Mouse (Mus musculus) neural tube, embryonic 15.5 days (tissue): ENCODE measurements around the gene Slco4c1. TPM values are rescaled to one million over a fixed set of nuclear protein-coding genes. Genes with fewer than 3 reads are reported as not detected.

ENCODE experiments used
- ATAC-seq: fragments of 200-750 bp; cut with Nextera tagmentation; 2 replicates; pipeline ENCODE4 v1.8.0; 2017; ENCODE audit warnings: mild to moderate bottlenecking, moderate TSS enrichment, moderate library complexity; ENCODE audit not compliant: low FRiP score
- H3K27ac ChIP-seq: fragments of 300-500 bp; sonication (generic); replicated peaks from 2 replicates; pipeline ENCODE4 v1.5.1; 2015; ENCODE audit warnings: mild to moderate bottlenecking, inconsistent platforms
- H3K27me3 ChIP-seq: fragments of 300-500 bp; sonication (generic); replicated peaks from 2 replicates; pipeline ENCODE4 v1.6.1; 2015; ENCODE audit warnings: inconsistent platforms
- H3K36me3 ChIP-seq: fragments of 300-500 bp; sonication (generic); 2 replicates; pipeline ENCODE4 v1.6.1; 2015; ENCODE audit warnings: inconsistent platforms
- H3K4me1 ChIP-seq: fragments of 300-500 bp; sonication (generic); 2 replicates; pipeline ENCODE4 v1.6.1; 2015; ENCODE audit warnings: inconsistent platforms
- H3K4me2 ChIP-seq: fragments of 300-500 bp; sonication (generic); 2 replicates; pipeline ENCODE4 v1.6.1; 2015; ENCODE audit warnings: inconsistent platforms, mild to moderate bottlenecking, moderate library complexity
- H3K4me3 ChIP-seq: fragments of 300-500 bp; sonication (generic); replicated peaks from 2 replicates; pipeline ENCODE4 v1.5.1; 2015; ENCODE audit warnings: mild to moderate bottlenecking, inconsistent platforms
- H3K9ac ChIP-seq: fragments of 300-500 bp; sonication (generic); replicated peaks from 2 replicates; pipeline ENCODE4 v1.6.1; 2015; ENCODE audit warnings: mild to moderate bottlenecking, inconsistent platforms
- H3K9me3 ChIP-seq: fragments of 300-500 bp; sonication (generic); replicated peaks from 2 replicates; pipeline ENCODE4 v1.6.1; 2016; ENCODE audit warnings: inconsistent platforms
- WGBS: fragments of 180-500 bp; shearing (Covaris S2); methylation state at CpG from one replicate; pipeline ENCODE4 v1.1.7; 2015; ENCODE audit warnings: mixed read lengths; 5-methylcytosine and 5-hydroxymethylcytosine counted together
- polyA plus RNA-seq: library from polyadenylated mRNA; unstranded; fragments of >200 nt; fragmentation: Nextera tagmentation; extraction: Ambion mirVana; gene quantifications from 2 replicates; pipeline ENCODE4 v1.2.1, GENCODE M21; 2015

Gene Slco4c1
- polyA plus RNA-seq = 1.0 and 1.2 TPM in 2 replicates

DNA sequence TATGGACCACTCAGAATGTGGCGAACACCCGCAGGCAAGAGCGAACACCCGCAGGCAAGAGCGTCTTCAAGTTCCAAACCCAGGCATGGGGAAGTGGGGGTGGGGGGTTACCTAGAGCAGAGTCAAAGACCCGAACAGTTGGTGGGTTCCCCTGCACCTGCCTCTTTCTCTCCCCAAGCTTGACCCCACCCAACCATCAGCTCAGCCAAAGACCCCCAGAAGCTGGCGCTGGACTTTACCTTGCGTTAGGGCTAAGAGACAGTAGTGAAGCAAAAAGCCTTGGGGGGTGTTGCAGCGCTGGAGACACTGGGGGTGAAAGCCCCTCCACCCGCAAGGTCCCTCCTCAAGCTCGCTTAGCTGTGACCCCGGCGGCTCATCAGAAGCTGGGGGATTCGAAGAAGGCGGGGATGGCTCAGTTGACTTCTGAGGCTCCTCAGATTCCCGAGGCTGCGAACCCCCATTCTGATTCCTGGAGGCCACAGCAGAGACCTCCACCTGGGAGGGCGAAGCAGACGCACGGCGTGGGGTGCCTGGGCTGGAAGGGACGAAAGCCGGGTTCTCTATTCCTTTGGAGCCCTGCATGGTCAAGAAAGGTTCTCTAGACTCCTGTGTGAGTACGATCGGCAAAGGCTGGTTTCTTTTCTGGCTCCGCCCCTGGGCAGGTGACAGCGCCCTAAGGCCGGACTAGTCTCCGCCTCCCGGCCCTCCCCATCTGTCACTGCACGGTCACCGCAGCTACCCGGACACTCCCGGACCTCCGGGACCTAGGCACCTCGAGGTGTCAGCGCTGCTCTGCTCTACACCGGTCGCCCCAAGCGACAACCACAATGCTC lies at the start of gene Slco4c1:
Slco4c1 (minus strand) TSS at position 644 of the 833 bp plus-strand sequence.
- H3K4me2 ChIP-seq = peak within 1 kb of the TSS; percentile 92
- WGBS = under 1% methylated on average over 40 of the region's 40 CpGs
- H3K4me3 ChIP-seq = peak within 1 kb of the TSS; percentile 66
- peaks cover 13% of the 10 kb centered on the region for H3K4me1 ChIP-seq
- H3K9ac ChIP-seq = peak within 1 kb of the TSS; percentile 66
- H3K27ac ChIP-seq = no peak within 1 kb of the TSS
- H3K27me3 ChIP-seq = no peaks in the 10 kb centered on the region
- no peaks in the 10 kb centered on the region for H3K9me3 ChIP-seq
- H3K36me3 ChIP-seq = no peaks in the 10 kb centered on the region
- ATAC-seq = peak; percentile 91

- no peak for ATAC-seq
- Histone ChIP-seq H3K27ac (no peak overlapping the region), H3K9me3 (no peaks in the 10 kb centered on the region), H3K4me3 (no peak overlapping the region), H3K4me2 (no peak overlapping the region), H3K27me3 (no peaks in the 10 kb centered on the region), H3K4me1 (no peaks in the 10 kb centered on the region), H3K36me3 (no peaks in the 10 kb centered on the region), H3K9ac (no peak overlapping the region)
Observed at GRCm38 (mm10) chr1:96917333-96917732, 45.4 kb upstream of the Slco4c1 start.

DNA sequence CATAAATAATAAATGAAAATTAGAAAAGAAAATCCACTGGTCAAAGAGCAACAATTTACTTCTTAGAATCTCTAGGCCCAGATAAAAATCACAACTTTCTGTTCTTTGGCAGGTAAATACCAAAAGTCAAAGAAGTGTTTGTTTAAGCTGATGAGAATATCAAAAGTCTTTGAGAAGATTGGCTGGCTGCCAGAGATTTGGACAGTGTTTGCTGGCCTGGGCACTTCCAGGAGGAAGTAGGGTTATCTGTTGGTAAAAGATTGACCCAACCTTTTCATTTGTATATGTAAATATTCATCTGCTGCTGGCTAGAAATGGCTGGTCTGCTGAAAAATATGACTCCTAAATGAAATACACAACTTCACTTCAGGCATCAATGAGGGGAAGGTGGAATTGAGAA lies 11.8 kb upstream of the Slco4c1 start:
- Histone ChIP-seq H3K4me1 (no peaks in the 10 kb centered on the region), H3K27me3 (no peaks in the 10 kb centered on the region), H3K9me3 (no peaks in the 10 kb centered on the region), H3K9ac (no peak overlapping the region), H3K36me3 (no peaks in the 10 kb centered on the region), H3K27ac (no peak overlapping the region), H3K4me3 (no peak overlapping the region), H3K4me2 (no peak overlapping the region)
- no peak for ATAC-seq

DNA sequence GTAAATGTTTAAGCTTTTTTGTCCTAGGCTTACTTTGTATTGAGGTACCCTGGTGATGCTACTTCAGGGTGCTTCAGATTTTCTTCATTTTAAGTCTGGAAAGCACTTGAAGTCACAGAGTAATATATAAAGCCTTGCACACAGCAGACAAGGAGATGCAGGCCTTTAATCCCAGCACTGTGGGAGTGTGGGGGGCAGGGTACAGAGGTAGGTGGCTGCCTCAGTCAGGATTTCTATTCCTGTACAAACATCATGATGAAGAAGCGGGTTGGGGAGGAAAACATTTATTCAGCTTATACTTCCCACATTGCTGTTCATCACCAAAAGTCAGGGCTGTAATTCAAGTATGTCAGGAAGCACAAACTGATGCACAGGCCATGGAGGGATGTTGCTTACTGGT lies 6.6 kb upstream of the Slco4c1 start:
- no peaks in the 10 kb centered on the region for H3K27me3 ChIP-seq
- no peak overlapping the region for H3K4me3 ChIP-seq
- H3K36me3 ChIP-seq = no peaks in the 10 kb centered on the region
- no peaks in the 10 kb centered on the region for H3K9me3 ChIP-seq
- no peaks in the 10 kb centered on the region for H3K4me1 ChIP-seq
- no peak overlapping the region for H3K27ac ChIP-seq
- ATAC-seq = no peak
- H3K4me2 ChIP-seq = no peak overlapping the region
- WGBS = 93% methylated on average over 1 of the region's 1 CpGs
- no peak overlapping the region for H3K9ac ChIP-seq

DNA sequence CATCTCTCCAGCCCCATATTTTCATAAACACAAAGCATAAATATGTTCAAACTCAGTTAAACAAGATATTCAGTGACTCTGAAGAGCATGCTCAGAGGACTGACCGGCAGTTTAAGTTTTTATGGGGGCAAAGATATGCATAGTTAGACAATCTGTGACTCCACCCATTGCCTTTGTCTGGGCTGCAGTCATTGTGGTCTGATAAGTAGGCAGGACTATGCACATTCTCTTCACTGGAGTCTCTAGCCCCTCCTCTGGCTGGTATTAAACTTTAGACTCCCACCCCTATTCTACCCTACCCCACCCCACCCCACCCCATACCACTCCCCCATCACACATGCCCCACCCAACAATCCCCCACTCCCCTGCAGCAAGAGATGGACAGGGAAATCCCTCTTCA lies 4.1 kb upstream of the Slco4c1 start:
- ATAC-seq = no peak
- 60% methylated on average over 1 of the region's 1 CpGs for WGBS
- no peak overlapping the region for H3K4me3 ChIP-seq
- no peak overlapping the region for H3K4me2 ChIP-seq
- H3K27ac ChIP-seq = no peak overlapping the region
- peaks cover 10% of the 10 kb centered on the region for H3K4me1 ChIP-seq
- no peaks in the 10 kb centered on the region for H3K27me3 ChIP-seq
- no peaks in the 10 kb centered on the region for H3K9me3 ChIP-seq
- H3K9ac ChIP-seq = no peak overlapping the region
- no peaks in the 10 kb centered on the region for H3K36me3 ChIP-seq

GRCm38 (mm10) chr1:96874636-96875035 lies 2.7 kb upstream of the Slco4c1 start:
- Histone ChIP-seq H3K4me2 (no peak overlapping the region), H3K9ac (no peak overlapping the region), H3K4me1 (peaks cover 13% of the 10 kb centered on the region), H3K9me3 (no peaks in the 10 kb centered on the region), H3K4me3 (no peak overlapping the region), H3K27ac (no peak overlapping the region), H3K36me3 (no peaks in the 10 kb centered on the region), H3K27me3 (no peaks in the 10 kb centered on the region)
- WGBS = 24% methylated on average over 1 of the region's 1 CpGs
- ATAC-seq = no peak

GRCm38 (mm10) chr1:96872361-96872693 lies 356 bp upstream of the Slco4c1 start:
- Histone ChIP-seq H3K9ac (peak overlapping the region; percentile 66), H3K27me3 (no peaks in the 10 kb centered on the region), H3K27ac (no peak overlapping the region), H3K9me3 (no peaks in the 10 kb centered on the region), H3K36me3 (no peaks in the 10 kb centered on the region), H3K4me3 (peak overlapping the region; percentile 66), H3K4me1 (peaks cover 13% of the 10 kb centered on the region), H3K4me2 (peak overlapping the region; percentile 92)
- WGBS = 4% methylated on average over 10 of the region's 10 CpGs
- no peak for ATAC-seq

DNA sequence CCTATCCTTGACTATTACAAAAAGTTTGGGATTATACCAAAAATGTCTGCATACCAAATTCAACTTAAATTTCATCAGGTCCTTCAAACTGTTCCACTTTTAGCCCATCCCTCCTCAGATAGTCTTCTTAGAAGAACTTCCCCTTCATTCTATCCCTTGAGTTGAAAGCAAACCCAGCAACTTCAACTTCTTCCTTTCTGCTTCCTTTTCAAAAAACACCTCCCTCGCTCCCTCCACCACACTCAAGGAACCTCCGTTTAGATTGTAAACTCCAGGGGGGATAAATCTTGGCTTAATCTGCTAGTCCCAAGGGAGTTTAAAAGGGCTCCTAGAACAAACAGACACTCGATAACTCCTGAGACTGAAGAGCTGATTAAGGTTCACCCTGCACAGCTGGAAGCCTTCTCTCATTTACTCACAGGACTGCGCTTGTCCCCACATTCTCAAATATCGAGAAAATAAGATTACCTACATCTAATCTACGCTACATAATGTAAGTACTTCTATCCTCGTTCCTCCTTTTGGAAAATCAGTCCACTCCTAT lies 1.1 kb downstream of the Slco4c1 start:
- H3K9ac ChIP-seq = 0 out of 2 replicates have a peak overlapping the region, but pooled peaks have one; percentile 66
- H3K4me2 ChIP-seq = peak overlapping the region; percentile 92
- no peaks in the 10 kb centered on the region for H3K36me3 ChIP-seq
- H3K27me3 ChIP-seq = no peaks in the 10 kb centered on the region
- no peaks in the 10 kb centered on the region for H3K9me3 ChIP-seq
- H3K4me1 ChIP-seq = peaks cover 13% of the 10 kb centered on the region
- H3K27ac ChIP-seq = no peak overlapping the region
- H3K4me3 ChIP-seq = peak overlapping the region; percentile 66
- WGBS = 10% methylated on average over 7 of the region's 7 CpGs
- ATAC-seq = no peak

DNA sequence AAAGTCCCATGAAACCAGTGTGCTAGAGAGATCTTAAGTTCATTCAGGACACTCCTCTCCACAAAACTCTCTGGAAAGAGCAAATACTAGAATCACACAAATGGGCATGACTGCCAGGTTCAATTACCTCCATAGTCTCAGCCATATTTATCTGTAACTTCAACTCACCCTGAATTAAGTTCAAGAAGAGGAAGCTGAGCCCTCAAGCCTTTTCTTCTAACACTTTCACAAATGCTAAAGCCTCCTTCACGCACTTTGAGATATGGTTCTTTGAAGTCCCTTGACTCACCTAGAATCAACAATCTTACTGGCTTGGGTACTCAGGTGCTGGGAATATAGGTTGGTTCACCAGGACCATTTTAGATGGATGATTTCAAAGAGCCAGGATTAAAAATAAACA lies 3.2 kb downstream of the Slco4c1 start:
- no peak for ATAC-seq
- no peaks in the 10 kb centered on the region for H3K9me3 ChIP-seq
- H3K27ac ChIP-seq = no peak overlapping the region
- H3K4me3 ChIP-seq = no peak overlapping the region
- peaks cover 13% of the 10 kb centered on the region for H3K4me1 ChIP-seq
- H3K4me2 ChIP-seq = no peak overlapping the region
- no peaks in the 10 kb centered on the region for H3K27me3 ChIP-seq
- no peak overlapping the region for H3K9ac ChIP-seq
- 94% methylated on average over 1 of the region's 1 CpGs for WGBS
- no peaks in the 10 kb centered on the region for H3K36me3 ChIP-seq

GRCm38 (mm10) chr1:96866002-96866401 lies 6.0 kb downstream of the Slco4c1 start:
- H3K4me1 ChIP-seq = 0 out of 2 replicates have a peak, but pooled peaks cover 2% of the 10 kb centered on the region
- H3K9me3 ChIP-seq = no peaks in the 10 kb centered on the region
- no peak overlapping the region for H3K27ac ChIP-seq
- H3K4me3 ChIP-seq = no peak overlapping the region
- no peak overlapping the region for H3K4me2 ChIP-seq
- H3K36me3 ChIP-seq = no peaks in the 10 kb centered on the region
- 98% methylated on average over 4 of the region's 4 CpGs for WGBS
- no peak for ATAC-seq
- no peak overlapping the region for H3K9ac ChIP-seq
- no peaks in the 10 kb centered on the region for H3K27me3 ChIP-seq

GRCm38 (mm10) chr1:96864120-96864519 lies 7.9 kb downstream of the Slco4c1 start:
- 86% methylated on average over 2 of the region's 2 CpGs for WGBS
- Histone ChIP-seq H3K4me1 (no peaks in the 10 kb centered on the region), H3K27ac (no peak overlapping the region), H3K9me3 (no peaks in the 10 kb centered on the region), H3K4me3 (no peak overlapping the region), H3K36me3 (no peaks in the 10 kb centered on the region), H3K9ac (no peak overlapping the region), H3K27me3 (no peaks in the 10 kb centered on the region), H3K4me2 (no peak overlapping the region)
- no peak for ATAC-seq

GRCm38 (mm10) chr1:96859995-96860684 lies 11.8 kb downstream of the Slco4c1 start:
- Histone ChIP-seq H3K27ac (no peak overlapping the region), H3K4me2 (no peak overlapping the region), H3K36me3 (no peaks in the 10 kb centered on the region), H3K9ac (no peak overlapping the region), H3K4me3 (no peak overlapping the region), H3K9me3 (no peaks in the 10 kb centered on the region), H3K4me1 (no peaks in the 10 kb centered on the region), H3K27me3 (no peaks in the 10 kb centered on the region)
- no peak for ATAC-seq
- 95% methylated on average over 7 of the region's 7 CpGs for WGBS
